Mouse (Mus musculus): ENCODE data around the gene Cyp46a1. TPM values are rescaled to one million over a fixed set of nuclear protein-coding genes. Genes with fewer than 3 reads are reported as not detected.
A peak's percentile ranks its signal among the peaks of the same experiment; 100 is the strongest.

Cyp46a1 gene
- total RNA-seq, 2 experiments from 2014 or later = 1.7 to 2.1 TPM

GRCm38 (mm10) chr12:108354284-108354683 lies 20.1 kb downstream of the Cyp46a1 start:
- DNase-seq (ENCODE audit: low spot score in 2 of 2) = no peak

- DNase-seq (ENCODE audit: low spot score in 2 of 2) = no peak
These were observed 21.1 kb downstream of the Cyp46a1 start for GRCm38 (mm10) chr12:108355271-108355670.

- DNase-seq (ENCODE audit: low spot score in 2 of 2) = no peak
These were observed 21.8 kb downstream of the Cyp46a1 start for GRCm38 (mm10) chr12:108355986-108356385.

- peak; percentile 81 to 85 for DNase-seq (ENCODE audit: low spot score in 2 of 2)
These were observed 29.6 kb downstream of the Cyp46a1 start for GRCm38 (mm10) chr12:108363796-108364195.

- DNase-seq (ENCODE audit: low spot score in 2 of 2) = no peak
These were observed 31.2 kb downstream of the Cyp46a1 start for GRCm38 (mm10) chr12:108365340-108365739.

GRCm38 (mm10) chr12:108365868-108366267 lies 31.7 kb downstream of the Cyp46a1 start:
- no peak for DNase-seq (ENCODE audit: low spot score in 2 of 2)

- DNase-seq (ENCODE audit: low spot score in 2 of 2) = no peak
These were observed 33.7 kb downstream of the Cyp46a1 start for GRCm38 (mm10) chr12:108367909-108368308.

GRCm38 (mm10) chr12:108368921-108369320 lies 34.7 kb downstream of the Cyp46a1 start:
- DNase-seq (ENCODE audit: low spot score in 2 of 2) = no peak

- no peak for DNase-seq (ENCODE audit: low spot score in 2 of 2)
These were observed 36.6 kb downstream of the Cyp46a1 start, which contains the start of gene Eml1 for GRCm38 (mm10) chr12:108370596-108371428. Gene Eml1 (plus strand): TSS chr12:108370957.

GRCm38 (mm10) chr12:108371429-108371765 lies 37.2 kb downstream of the Cyp46a1 start:
- DNase-seq (ENCODE audit: low spot score in 2 of 2) = no peak

GRCm38 (mm10) chr12:108372241-108372640 lies 38.1 kb downstream of the Cyp46a1 start:
- DNase-seq (ENCODE audit: low spot score in 2 of 2) = no peak

GRCm38 (mm10) chr12:108373611-108374010 lies 39.4 kb downstream of the Cyp46a1 start:
- DNase-seq (ENCODE audit: low spot score in 2 of 2) = no peak

- DNase-seq (ENCODE audit: low spot score in 2 of 2) = no peak
These were observed 40.5 kb downstream of the Cyp46a1 start for GRCm38 (mm10) chr12:108374689-108375088.

GRCm38 (mm10) chr12:108378379-108379133 lies 44.4 kb downstream of the Cyp46a1 start:
- no peak for DNase-seq (ENCODE audit: low spot score in 2 of 2)

- no peak for DNase-seq (ENCODE audit: low spot score in 2 of 2)
These were observed 52.5 kb downstream of the Cyp46a1 start for GRCm38 (mm10) chr12:108386476-108387232.

GRCm38 (mm10) chr12:108389718-108390117 lies 55.5 kb downstream of the Cyp46a1 start:
- no peak for DNase-seq (ENCODE audit: low spot score in 2 of 2)

- peak in 1 of 2 experiments; percentile 53 for DNase-seq (ENCODE audit: low spot score in 2 of 2)
These were observed 58.3 kb downstream of the Cyp46a1 start for GRCm38 (mm10) chr12:108392254-108393044.

GRCm38 (mm10) chr12:108393082-108393481 lies 58.9 kb downstream of the Cyp46a1 start:
- no peak for DNase-seq (ENCODE audit: low spot score in 2 of 2)

GRCm38 (mm10) chr12:108393637-108394036 lies 59.5 kb downstream of the Cyp46a1 start:
- peak; percentile 86 to 89 for DNase-seq (ENCODE audit: low spot score in 2 of 2)

GRCm38 (mm10) chr12:108394534-108395284 lies 60.5 kb downstream of the Cyp46a1 start:
- no peak for DNase-seq (ENCODE audit: low spot score in 2 of 2)
